Mouse (Mus musculus) MEL (cell line): Measurements from ENCODE around the gene Tap2. TPM values are rescaled to one million over a fixed set of nuclear protein-coding genes. Genes with fewer than 3 reads are reported as not detected.

ENCODE experiments used
- DNase-seq: peaks from one replicate; pipeline ENCODE4 v3.0.0; 2011; ENCODE audit warnings: low read depth, low spot score
- H3K27ac ChIP-seq: 2 replicates; pipeline ENCODE4 v1.5.1; 2012; ENCODE audit warnings: low read depth, mild to moderate bottlenecking, control low read depth, low read length, moderate library complexity; ENCODE audit not compliant: control insufficient read depth
- H3K27me3 ChIP-seq, 2 experiments: fragments of 150-350 bp in 1 of 2; sonication (generic) in 1 of 2; 2 replicates each; pipeline ENCODE4 v1.6.1; 2012; ENCODE audit warnings: low read length in 2 of 2, mild to moderate bottlenecking in 2 of 2, improper control_type of control experiment in 1 of 2, moderate library complexity in 1 of 2; ENCODE audit not compliant: insufficient read depth in 2 of 2, control insufficient read depth in 1 of 2
- H3K36me3 ChIP-seq, 2 experiments: 2 replicates each; pipeline ENCODE4 v1.6.1; 2012 to 2014; ENCODE audit warnings: low read length in 2 of 2, improper control_type of control experiment in 1 of 2, inconsistent platforms in 1 of 2, mild to moderate bottlenecking in 1 of 2; ENCODE audit not compliant: insufficient read depth in 2 of 2, control insufficient read depth in 1 of 2
- H3K4me1 ChIP-seq, 2 experiments: fragments of 150-350 bp in 1 of 2; sonication (generic) in 1 of 2; 2 replicates each; pipeline ENCODE4 v1.6.1; 2012; ENCODE audit warnings: low read length in 2 of 2, improper control_type of control experiment in 1 of 2, mild to moderate bottlenecking in 1 of 2; ENCODE audit not compliant: insufficient read depth in 2 of 2, control insufficient read depth in 1 of 2
- H3K4me3 ChIP-seq, 2 experiments: fragments of 150-350 bp in 1 of 2; sonication (generic) in 1 of 2; 2 replicates each; pipeline ENCODE4 v1.5.1; 2012; ENCODE audit warnings: low read depth in 2 of 2, low read length in 2 of 2, mild to moderate bottlenecking in 2 of 2, moderate library complexity in 2 of 2, control low read depth in 1 of 2, improper control_type of control experiment in 1 of 2; ENCODE audit not compliant: control insufficient read depth in 1 of 2, insufficient read depth in 1 of 2
- H3K79me2 ChIP-seq: 2 replicates; pipeline ENCODE4 v1.6.1; 2012; ENCODE audit warnings: mild to moderate bottlenecking, low read length, moderate library complexity; ENCODE audit not compliant: control insufficient read depth, poor library complexity, insufficient read depth
- H3K9ac ChIP-seq: 2 replicates; pipeline ENCODE4 v1.6.1; 2012; ENCODE audit warnings: low read depth, mild to moderate bottlenecking, control low read depth, low read length, moderate library complexity; ENCODE audit not compliant: control insufficient read depth, poor library complexity, severe bottlenecking
- H3K9me3 ChIP-seq: fragments of 150-350 bp; sonication (generic); replicated peaks from 2 replicates; pipeline ENCODE4 v1.6.1; 2012; ENCODE audit warnings: mild to moderate bottlenecking, low read length, improper control_type of control experiment, moderate library complexity; ENCODE audit not compliant: insufficient read depth
- E2F4 ChIP-seq: IDR thresholded peaks from 2 replicates; pipeline ENCODE4 v1.6.1; 2011; ENCODE audit warnings: low read depth, low read length, improper control_type of control experiment, borderline replicate concordance
- ELF1 ChIP-seq: IDR thresholded peaks from 2 replicates; pipeline ENCODE4 v1.6.1; 2014; ENCODE audit warnings: low read depth, mild to moderate bottlenecking, inconsistent platforms, low read length, improper control_type of control experiment, moderate library complexity
- ETS1 ChIP-seq: IDR thresholded peaks from 2 replicates; pipeline ENCODE4 v1.6.1; 2012; ENCODE audit warnings: low read depth, mild to moderate bottlenecking, inconsistent platforms, low read length, improper control_type of control experiment, moderate library complexity
- MEF2A ChIP-seq: IDR thresholded peaks from 2 replicates; pipeline ENCODE4 v1.6.1; 2014; ENCODE audit warnings: low read depth, mild to moderate bottlenecking, inconsistent platforms, low read length, improper control_type of control experiment; ENCODE audit not compliant: poor library complexity, insufficient replicate concordance, severe bottlenecking; ENCODE audit errors: extremely low read depth
- MYC ChIP-seq: IDR thresholded peaks from 2 replicates; pipeline ENCODE4 v1.6.1; 2011; ENCODE audit warnings: low read depth, mild to moderate bottlenecking, low read length, improper control_type of control experiment, moderate library complexity
- POLR2A ChIP-seq, 2 experiments: IDR thresholded peaks; 2 replicates each; pipeline ENCODE4 v1.6.1; 2011 to 2012; ENCODE audit warnings: low read length in 2 of 2, mild to moderate bottlenecking in 2 of 2, control low read depth in 1 of 2, improper control_type of control experiment in 1 of 2, low read depth in 1 of 2, moderate library complexity in 1 of 2; ENCODE audit not compliant: control insufficient read depth in 1 of 2, insufficient read depth in 1 of 2, poor library complexity in 1 of 2
- UBTF ChIP-seq: IDR thresholded peaks from 2 replicates; pipeline ENCODE4 v1.6.1; 2012; ENCODE audit warnings: low read depth, mild to moderate bottlenecking, inconsistent platforms, low read length, improper control_type of control experiment, moderate library complexity, borderline replicate concordance; ENCODE audit not compliant: insufficient read depth
- ZC3H11A ChIP-seq: IDR thresholded peaks from 2 replicates; pipeline ENCODE4 v1.6.1; 2012; ENCODE audit warnings: low read depth, mild to moderate bottlenecking, inconsistent platforms, low read length, improper control_type of control experiment
- polyA plus RNA-seq, 2 experiments: library from polyadenylated mRNA; stranded (reverse) in 1 of 2; unstranded in 1 of 2; fragments of >175 nt in 1 of 2; fragments of >200 nt in 1 of 2; gene quantifications; 2 replicates each; pipeline versions ENCODE4 v1.2.1 to v1.2.4; 2012; ENCODE audit warnings: low replicate concordance in 2 of 2, low read depth in 1 of 2; ENCODE audit not compliant: insufficient read length in 2 of 2, insufficient read depth in 1 of 2, missing spikeins in 1 of 2
- total RNA-seq: library from RNA; depleted of rRNA; stranded (reverse); fragments of 300-350 nt; gene quantifications from 2 replicates; pipeline ENCODE4 v1.2.3, GENCODE M21; 2012

Gene Tap2
- total and polyA plus RNA-seq, 3 experiments, result 48.5 to 63.0 TPM; not detected in 1

DNA sequence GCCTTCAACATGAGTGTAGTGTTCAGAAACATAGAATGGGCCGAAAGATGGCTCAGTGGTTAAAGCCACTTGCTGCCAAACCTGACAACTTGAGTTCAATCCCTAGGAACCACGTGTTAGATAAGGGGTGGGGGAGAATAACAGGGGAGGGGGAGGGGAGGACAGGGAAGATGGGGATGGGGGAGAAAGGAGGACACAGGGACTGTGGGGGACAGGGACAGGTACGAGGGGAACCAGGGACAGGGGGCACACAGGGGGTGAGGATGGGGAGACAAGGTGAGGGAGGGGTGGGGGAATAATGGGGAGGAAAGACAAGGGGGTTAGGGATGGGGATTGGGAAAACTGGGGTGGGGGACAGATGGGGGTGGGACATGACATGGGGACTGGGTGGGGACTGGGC lies 37.0 kb downstream of the Tap2 start:
- DNase-seq, result no peak
- TF ChIP-seq MYC, result no peak
- no peak for TF ChIP-seq MEF2A
- TF ChIP-seq, all 39 proteins: peak for 0
- H3K4me3 ChIP-seq, result no peak overlapping the region
- peaks cover 0 to 4% of the 10 kb centered on the region in 2 experiments; a peak in 1 of 4 replicates for H3K27me3 ChIP-seq
- H3K79me2 ChIP-seq, result no peaks in the 10 kb centered on the region
- H3K4me1 ChIP-seq, result no peaks in the 10 kb centered on the region; a peak in 1 of 4 replicates
- H3K9ac ChIP-seq, result no peak overlapping the region
- peaks cover 0 to 3% of the 10 kb centered on the region in 2 experiments; a peak in 1 of 4 replicates for H3K36me3 ChIP-seq
- H3K27ac ChIP-seq, result no peak overlapping the region
- no peaks in the 10 kb centered on the region for H3K9me3 ChIP-seq

GRCm38 (mm10) chr17:34240916-34241315 lies 37.6 kb downstream of the Tap2 start:
- H3K27me3 ChIP-seq, result peaks cover 0 to 4% of the 10 kb centered on the region in 2 experiments; a peak in 1 of 4 replicates
- no peaks in the 10 kb centered on the region; a peak in 1 of 4 replicates for H3K4me1 ChIP-seq
- TF ChIP-seq E2F4, result no peak
- no peak for TF ChIP-seq ZC3H11A
- TF ChIP-seq ETS1, result no peak
- TF ChIP-seq POLR2A (IDR thresholded peaks at IDR 0.05; ENCODE audit: control insufficient read depth in 1 of 2, insufficient read depth in 1 of 2, low read depth in 1 of 2, low read length in 2 of 2, poor library complexity in 1 of 2), result no peak
- DNase-seq, result no peak
- H3K27ac ChIP-seq, result no peak overlapping the region
- no peak overlapping the region for H3K9ac ChIP-seq
- H3K9me3 ChIP-seq, result no peaks in the 10 kb centered on the region
- H3K36me3 ChIP-seq, result peaks cover 0 to 3% of the 10 kb centered on the region in 2 experiments; a peak in 1 of 4 replicates
- no peaks in the 10 kb centered on the region for H3K79me2 ChIP-seq
- H3K4me3 ChIP-seq, result no peak overlapping the region

GRCm38 (mm10) chr17:34244656-34245055 lies 41.3 kb downstream of the Tap2 start:
- no peak for DNase-seq
- Histone ChIP-seq H3K9ac (no peak overlapping the region), H3K27ac (no peak overlapping the region), H3K27me3 (peaks cover 0 to 9% of the 10 kb centered on the region in 2 experiments; a peak in 3 of 4 replicates), H3K79me2 (no peaks in the 10 kb centered on the region), H3K4me1 (no peaks in the 10 kb centered on the region), H3K9me3 (no peaks in the 10 kb centered on the region), H3K36me3 (no peaks in the 10 kb centered on the region), H3K4me3 (no peak overlapping the region)
- no peak for TF ChIP-seq ELF1
- no peak for TF ChIP-seq UBTF
- TF ChIP-seq MYC, result no peak
